Mouse (Mus musculus) stomach, postnatal 0 days (tissue): ENCODE data around the gene Ddr2. TPM values are rescaled to one million over a fixed set of nuclear protein-coding genes. Genes with fewer than 3 reads are reported as not detected.

Experiments used
- ATAC-seq: fragments of 200-750 bp; cut with Nextera tagmentation; 2 replicates; pipeline ENCODE4 v1.8.0; 2017; ENCODE audit not compliant: low FRiP score, low TSS enrichment
- DNase-seq: peaks from one replicate; pipeline ENCODE4 v3.0.0-alpha.2; 2016; ENCODE audit warnings: low spot score
- H3K27ac ChIP-seq: fragments of 300-500 bp; sonication (generic); replicated peaks from 2 replicates; pipeline ENCODE4 v1.5.1; 2014; ENCODE audit warnings: mild to moderate bottlenecking, control low read depth
- H3K27me3 ChIP-seq: fragments of 300-500 bp; sonication (generic); 2 replicates; pipeline ENCODE4 v1.6.1; 2014; ENCODE audit warnings: low read length; ENCODE audit not compliant: control insufficient read depth, insufficient read depth
- H3K36me3 ChIP-seq: fragments of 300-500 bp; sonication (generic); 2 replicates; pipeline ENCODE4 v1.6.1; 2014; ENCODE audit warnings: low read length, mixed read lengths; ENCODE audit not compliant: control insufficient read depth, insufficient read depth
- H3K4me1 ChIP-seq: fragments of 300-500 bp; sonication (generic); replicated peaks from 2 replicates; pipeline ENCODE4 v1.6.1; 2014; ENCODE audit warnings: antibody characterized with exemption; ENCODE audit not compliant: control insufficient read depth, insufficient read depth
- H3K4me2 ChIP-seq: fragments of 300-500 bp; sonication (generic); replicated peaks from 2 replicates; pipeline ENCODE4 v1.6.1; 2014; ENCODE audit warnings: low read depth, mild to moderate bottlenecking, control low read depth, moderate library complexity
- H3K4me3 ChIP-seq: fragments of 300-500 bp; sonication (generic); 2 replicates; pipeline ENCODE4 v1.5.1; 2014; ENCODE audit warnings: low read depth, low read length, control low read depth
- H3K9ac ChIP-seq: fragments of 300-500 bp; sonication (generic); 2 replicates; pipeline ENCODE4 v1.6.1; 2014; ENCODE audit warnings: mild to moderate bottlenecking, low read length, control low read depth, mixed read lengths
- H3K9me3 ChIP-seq: fragments of 300-500 bp; sonication (generic); 2 replicates; pipeline ENCODE4 v1.6.1; 2016; ENCODE audit warnings: low read length; ENCODE audit not compliant: control insufficient read depth
- CTCF ChIP-seq: IDR thresholded peaks from 2 replicates; pipeline ENCODE4 v1.5.1; 2016; ENCODE audit warnings: antibody characterized with exemption, low read depth, mild to moderate bottlenecking, moderate library complexity
- EP300 ChIP-seq: optimal IDR thresholded peaks from 2 replicates; pipeline ENCODE3; 2016; ENCODE audit warnings: antibody characterized with exemption
- WGBS: fragments of 180-500 bp; shearing (Covaris S2); extraction: QIAGEN DNeasy Blood & Tissue Kit; methylation state at CpG from one replicate; pipeline ENCODE4 v1.1.7; 2014; 5-methylcytosine and 5-hydroxymethylcytosine counted together
- polyA plus RNA-seq: library from polyadenylated mRNA; unstranded; fragments of >200 nt; fragmentation: Nextera tagmentation; extraction: Ambion mirVana; gene quantifications from 2 replicates; pipeline ENCODE4 v1.2.1, GENCODE M21; 2015

Gene Ddr2
- polyA plus RNA-seq, 1 experiment from 2014 or later: 25.8 TPM

GRCm38 (mm10) chr1:169948280-169948679 lies 162.3 kb downstream of the Ddr2 start:
- DNase-seq: no peak
- Histone ChIP-seq H3K27me3 (no peaks in the 10 kb centered on the region), H3K9me3 (no peaks in the 10 kb centered on the region), H3K4me3 (no peak overlapping the region), H3K36me3 (peaks cover 3% of the 10 kb centered on the region; the same call in 1 of the 2 replicates), H3K4me1 (no peaks in the 10 kb centered on the region), H3K4me2 (no peak overlapping the region), H3K9ac (no peak overlapping the region), H3K27ac (no peak overlapping the region)
- WGBS: 53% methylated on average over 7 of the region's 7 CpGs
- TF ChIP-seq CTCF (no peak), EP300 (no peak)
- ATAC-seq: no peak

GRCm38 (mm10) chr1:169947654-169948053 lies 162.9 kb downstream of the Ddr2 start:
- no peak for ATAC-seq

DNA sequence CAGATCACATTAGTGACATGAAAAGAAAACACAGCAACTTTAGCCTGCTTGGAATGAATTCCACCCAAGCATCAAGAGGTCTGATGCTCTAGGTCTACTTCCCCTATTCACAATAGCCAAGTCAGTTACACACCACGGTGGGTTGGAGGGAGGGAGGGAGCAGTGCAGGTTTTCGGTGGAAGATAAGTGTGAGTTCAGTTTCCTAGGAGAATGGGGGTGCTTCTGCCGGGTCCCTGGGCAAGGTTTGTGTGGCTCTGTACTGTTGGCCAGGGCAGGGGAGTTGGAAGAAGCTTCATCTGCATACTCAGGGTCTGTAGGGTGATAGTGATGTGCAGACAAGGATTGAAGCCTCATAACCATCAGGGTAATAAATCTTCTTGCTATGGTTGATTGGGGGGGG lies 164.6 kb downstream of the Ddr2 start:
- no peak for ATAC-seq
- TF ChIP-seq EP300: no peak
- WGBS: 79% methylated on average over 3 of the region's 3 CpGs

More at GRCm38 (mm10) chr1:169947654-169948053, 162.9 kb downstream of the Ddr2 start:
- Histone ChIP-seq H3K4me2 (no peak overlapping the region), H3K27me3 (no peaks in the 10 kb centered on the region), H3K27ac (no peak overlapping the region), H3K9ac (no peak overlapping the region), H3K9me3 (no peaks in the 10 kb centered on the region), H3K36me3 (peaks cover 3% of the 10 kb centered on the region; the same call in 1 of the 2 replicates), H3K4me1 (no peaks in the 10 kb centered on the region), H3K4me3 (no peak overlapping the region)
- 78% methylated on average over 6 of the region's 6 CpGs for WGBS
- no peak for DNase-seq
- no peak for TF ChIP-seq EP300
- TF ChIP-seq CTCF: peak; percentile 46

DNA sequence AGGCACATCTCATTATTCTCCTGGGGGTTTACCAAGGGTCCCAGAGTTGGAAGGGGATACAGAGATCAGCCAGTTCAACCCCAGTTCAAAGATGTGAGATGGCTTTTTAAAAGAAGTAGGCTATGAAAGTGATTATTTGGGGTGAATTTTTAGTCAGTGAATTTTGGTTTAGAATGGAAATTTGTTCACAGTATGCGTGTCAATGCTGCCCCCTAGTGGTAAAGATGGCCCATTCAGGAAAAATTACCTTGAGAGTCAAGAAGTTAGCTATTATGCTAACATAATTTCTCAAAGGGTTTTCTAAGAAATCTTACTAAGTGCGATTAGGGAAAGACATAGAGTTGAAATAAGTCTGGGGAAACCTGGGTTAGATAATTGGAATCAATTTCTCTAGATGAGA lies 171.2 kb downstream of the Ddr2 start:
- Histone ChIP-seq H3K4me1 (no peaks in the 10 kb centered on the region), H3K36me3 (no peaks in the 10 kb centered on the region), H3K27me3 (no peaks in the 10 kb centered on the region), H3K27ac (no peak overlapping the region), H3K4me2 (no peak overlapping the region), H3K9me3 (no peaks in the 10 kb centered on the region), H3K4me3 (no peak overlapping the region), H3K9ac (no peak overlapping the region)
- DNase-seq (peak; percentile 27), ATAC-seq (no peak)
- TF ChIP-seq EP300: no peak
- peak; percentile 90 for TF ChIP-seq CTCF
- 5% methylated on average over 2 of the region's 2 CpGs for WGBS

More for the DNA sequence above, 164.6 kb downstream of the Ddr2 start:
- H3K27ac ChIP-seq: no peak overlapping the region
- DNase-seq: no peak
- H3K4me3 ChIP-seq: no peak overlapping the region
- H3K9ac ChIP-seq: no peak overlapping the region
- H3K9me3 ChIP-seq: no peaks in the 10 kb centered on the region
- H3K36me3 ChIP-seq: no peaks in the 10 kb centered on the region
- H3K4me1 ChIP-seq: no peaks in the 10 kb centered on the region
- H3K4me2 ChIP-seq: no peak overlapping the region
- H3K27me3 ChIP-seq: no peaks in the 10 kb centered on the region

DNA sequence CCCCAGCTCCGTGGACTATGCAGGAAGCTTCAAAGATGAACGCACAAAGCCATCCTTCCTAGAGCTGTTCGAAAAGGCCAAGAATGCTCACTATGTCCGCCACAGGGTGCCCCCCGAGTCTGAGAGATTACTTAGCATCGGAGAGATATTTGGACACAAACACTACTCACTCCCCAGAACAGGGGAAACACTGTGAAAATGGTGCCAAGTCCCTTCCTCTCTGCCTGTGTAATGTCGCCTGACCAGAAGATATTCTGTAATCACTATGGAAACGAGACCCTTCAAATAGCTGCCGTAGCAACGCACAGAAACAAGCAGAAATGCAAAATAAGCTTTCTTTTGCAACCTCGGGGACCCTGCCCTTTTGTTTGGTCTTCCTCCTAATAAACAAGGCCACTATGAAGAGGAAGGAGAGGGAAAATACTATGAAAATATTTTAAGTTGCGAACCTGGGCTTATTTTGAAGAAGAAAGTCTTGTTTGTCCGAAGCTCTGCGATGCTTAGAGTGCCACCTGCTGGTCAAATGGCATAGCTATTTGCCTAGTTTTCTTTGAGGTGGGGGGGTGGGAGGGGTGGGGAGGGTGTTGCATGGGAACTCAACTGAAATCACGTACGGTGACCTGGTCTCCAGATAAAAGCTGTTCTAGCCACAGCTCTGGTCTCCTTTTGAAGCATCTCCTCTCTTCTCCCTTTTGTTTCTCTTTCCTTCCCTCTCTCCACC lies 176.4 kb downstream of the Ddr2 start:
- Histone ChIP-seq H3K27me3 (no peaks in the 10 kb centered on the region), H3K4me1 (no peaks in the 10 kb centered on the region), H3K9ac (no peak overlapping the region), H3K4me3 (no peak overlapping the region), H3K27ac (no peak overlapping the region), H3K9me3 (no peaks in the 10 kb centered on the region), H3K4me2 (peak overlapping the region; percentile 40; the same call in 1 of the 2 replicates), H3K36me3 (no peaks in the 10 kb centered on the region)
- DNase-seq (peak; percentile 55), ATAC-seq (no peak)
- WGBS: 43% methylated on average over 16 of the region's 16 CpGs
- TF ChIP-seq EP300: no peak
- peak; percentile 77 for TF ChIP-seq CTCF

- Histone ChIP-seq H3K27me3 (no peaks in the 10 kb centered on the region), H3K4me3 (no peak overlapping the region), H3K9ac (no peak overlapping the region), H3K27ac (no peak overlapping the region), H3K4me2 (no peak overlapping the region), H3K4me1 (no peaks in the 10 kb centered on the region), H3K36me3 (no peaks in the 10 kb centered on the region), H3K9me3 (no peaks in the 10 kb centered on the region)
- 0 out of 2 replicates have a peak, but pooled peaks have one; percentile 19 for ATAC-seq
- TF ChIP-seq EP300 (no peak), CTCF (no peak)
- no peak for DNase-seq
- 47% methylated on average over 7 of the region's 7 CpGs for WGBS
These were observed 178.3 kb downstream of the Ddr2 start for GRCm38 (mm10) chr1:169932122-169932746.
